Mouse (Mus musculus): ENCODE data around the gene Nploc4. TPM values are rescaled to one million over a fixed set of nuclear protein-coding genes. Genes with fewer than 3 reads are reported as not detected.
A peak's percentile ranks its signal among the peaks of the same experiment; 100 is the strongest.

Nploc4 gene
- polyA plus RNA-seq, 1 experiment, result 61.8 TPM

GRCm38 (mm10) chr11:120377337-120377736, 60.2 kb downstream of the Nploc4 start:
- Histone ChIP-seq H3ac (ENCODE audit: control insufficient read depth, insufficient read length, low read depth) (peak overlapping the region; percentile 53), H3K79me3 (ENCODE audit: low read depth) (peaks cover 4% of the 10 kb centered on the region), H3K36me3 (ENCODE audit: control insufficient read depth, insufficient read depth) (peaks cover 58% of the 10 kb centered on the region), H3K27me3 (ENCODE audit: control insufficient read depth, insufficient read depth, insufficient read length) (no peaks in the 10 kb centered on the region), H3K79me2 (ENCODE audit: control insufficient read depth, insufficient read depth) (peaks cover 20% of the 10 kb centered on the region), H3K4me3 (ENCODE audit: insufficient read depth, poor library complexity, severe bottlenecking) (no peak overlapping the region)
- TF ChIP-seq MYOD1 (IDR thresholded peaks at IDR 0.05; ENCODE audit: control insufficient read depth, insufficient read length, low read depth) (no peak), MYOG (IDR thresholded peaks at IDR 0.05; ENCODE audit: control insufficient read depth, extremely low read depth, insufficient read length) (no peak), MAX (IDR thresholded peaks at IDR 0.05) (no peak)

GRCm38 (mm10) chr11:120376302-120377160, 61.0 kb downstream of the Nploc4 start:
- H3K79me3 ChIP-seq (ENCODE audit: low read depth), result peaks cover 4% of the 10 kb centered on the region
- H3K36me3 ChIP-seq (ENCODE audit: control insufficient read depth, insufficient read depth), result peaks cover 57% of the 10 kb centered on the region
- H3ac ChIP-seq (ENCODE audit: control insufficient read depth, insufficient read length, low read depth), result peak overlapping the region; percentile 14
- no peak overlapping the region for H3K4me3 ChIP-seq (ENCODE audit: insufficient read depth, poor library complexity, severe bottlenecking)
- TF ChIP-seq FOSL1 (IDR thresholded peaks at IDR 0.05; ENCODE audit: insufficient read depth, low read length, poor library complexity, severe bottlenecking) (no peak), CTCF (IDR thresholded peaks at IDR 0.05; ENCODE audit: control insufficient read depth, insufficient read depth, insufficient read length) (no peak), MAX (IDR thresholded peaks at IDR 0.05) (no peak), MYOG (IDR thresholded peaks at IDR 0.05; ENCODE audit: control insufficient read depth, extremely low read depth, insufficient read length) (no peak), MYOD1 (IDR thresholded peaks at IDR 0.05; ENCODE audit: control insufficient read depth, insufficient read length, low read depth) (no peak), USF1 (IDR thresholded peaks at IDR 0.05; ENCODE audit: low read depth) (no peak), CEBPB (IDR thresholded peaks at IDR 0.05; ENCODE audit: low read depth) (no peak)
- H3K27me3 ChIP-seq (ENCODE audit: control insufficient read depth, insufficient read depth, insufficient read length), result no peaks in the 10 kb centered on the region
- peaks cover 20% of the 10 kb centered on the region for H3K79me2 ChIP-seq (ENCODE audit: control insufficient read depth, insufficient read depth)

- Histone ChIP-seq H3K36me3 (ENCODE audit: control insufficient read depth, insufficient read depth) (peaks cover 45% of the 10 kb centered on the region), H3K27me3 (ENCODE audit: control insufficient read depth, insufficient read depth, insufficient read length) (no peaks in the 10 kb centered on the region)
- TF ChIP-seq FOSL1 (IDR thresholded peaks at IDR 0.05; ENCODE audit: insufficient read depth, low read length, poor library complexity, severe bottlenecking) (no peak), USF1 (IDR thresholded peaks at IDR 0.05; ENCODE audit: low read depth) (no peak), CEBPB (IDR thresholded peaks at IDR 0.05; ENCODE audit: low read depth) (no peak), MYOG (IDR thresholded peaks at IDR 0.05; ENCODE audit: control insufficient read depth, extremely low read depth, insufficient read length) (no peak), CTCF (IDR thresholded peaks at IDR 0.05; ENCODE audit: control insufficient read depth, insufficient read depth, insufficient read length) (no peak), MYOD1 (IDR thresholded peaks at IDR 0.05; ENCODE audit: control insufficient read depth, insufficient read length, low read depth) (no peak), MAX (IDR thresholded peaks at IDR 0.05) (no peak)
These were observed 62.2 kb downstream of the Nploc4 start for GRCm38 (mm10) chr11:120375324-120375723.

GRCm38 (mm10) chr11:120373820-120374586, 63.5 kb downstream of the Nploc4 start:
- Histone ChIP-seq H3K36me3 (ENCODE audit: control insufficient read depth, insufficient read depth) (peaks cover 44% of the 10 kb centered on the region), H3K4me3 (ENCODE audit: insufficient read depth, poor library complexity, severe bottlenecking) (no peak overlapping the region), H3K79me3 (ENCODE audit: low read depth) (peaks cover 4% of the 10 kb centered on the region), H3K79me2 (ENCODE audit: control insufficient read depth, insufficient read depth) (peaks cover 20% of the 10 kb centered on the region), H3K27me3 (ENCODE audit: control insufficient read depth, insufficient read depth, insufficient read length) (no peaks in the 10 kb centered on the region), H3ac (ENCODE audit: control insufficient read depth, insufficient read length, low read depth) (no peak overlapping the region)
- no peak for TF ChIP-seq MYOD1 (IDR thresholded peaks at IDR 0.05; ENCODE audit: control insufficient read depth, insufficient read length, low read depth)
- TF ChIP-seq CTCF (IDR thresholded peaks at IDR 0.05; ENCODE audit: control insufficient read depth, insufficient read depth, insufficient read length), result no peak
- TF ChIP-seq FOSL1 (IDR thresholded peaks at IDR 0.05; ENCODE audit: insufficient read depth, low read length, poor library complexity, severe bottlenecking), result no peak
- no peak for TF ChIP-seq MAX (IDR thresholded peaks at IDR 0.05)
- no peak for TF ChIP-seq CEBPB (IDR thresholded peaks at IDR 0.05; ENCODE audit: low read depth)

More at GRCm38 (mm10) chr11:120375324-120375723, 62.2 kb downstream of the Nploc4 start:
- H3K4me3 ChIP-seq (ENCODE audit: insufficient read depth, poor library complexity, severe bottlenecking), result no peak overlapping the region
- peaks cover 4% of the 10 kb centered on the region for H3K79me3 ChIP-seq (ENCODE audit: low read depth)
- peaks cover 20% of the 10 kb centered on the region for H3K79me2 ChIP-seq (ENCODE audit: control insufficient read depth, insufficient read depth)
- H3ac ChIP-seq (ENCODE audit: control insufficient read depth, insufficient read length, low read depth), result no peak overlapping the region

DNA sequence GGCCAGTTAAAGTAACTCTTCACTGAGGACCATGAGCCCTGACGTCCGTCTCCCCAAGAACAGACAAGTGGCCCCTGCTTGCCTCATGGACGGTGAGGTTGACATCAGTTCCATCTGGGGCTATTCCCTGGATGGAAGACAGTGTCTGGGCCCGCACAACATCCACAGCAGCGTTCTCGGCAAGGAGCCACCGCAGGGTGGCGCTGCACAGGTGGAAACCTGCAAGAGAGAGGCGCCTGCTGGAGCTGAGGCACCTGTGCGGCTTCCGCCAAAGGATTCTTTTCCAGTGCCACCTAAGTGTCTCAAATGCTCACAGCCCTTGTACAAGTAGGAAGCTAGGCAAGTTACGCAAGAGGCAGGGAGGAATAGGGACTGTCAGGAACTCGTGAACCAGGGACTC, 64.5 kb downstream of the Nploc4 start:
- TF ChIP-seq MYOG (IDR thresholded peaks at IDR 0.05; ENCODE audit: control insufficient read depth, extremely low read depth, insufficient read length), result no peak
- peak; percentile 34 for TF ChIP-seq CEBPB (IDR thresholded peaks at IDR 0.05; ENCODE audit: low read depth)
- H3K4me3 ChIP-seq (ENCODE audit: insufficient read depth, poor library complexity, severe bottlenecking), result no peak overlapping the region
- H3ac ChIP-seq (ENCODE audit: control insufficient read depth, insufficient read length, low read depth), result no peak overlapping the region
- peaks cover 18% of the 10 kb centered on the region for H3K79me2 ChIP-seq (ENCODE audit: control insufficient read depth, insufficient read depth)
- no peaks in the 10 kb centered on the region for H3K27me3 ChIP-seq (ENCODE audit: control insufficient read depth, insufficient read depth, insufficient read length)
- peaks cover 44% of the 10 kb centered on the region for H3K36me3 ChIP-seq (ENCODE audit: control insufficient read depth, insufficient read depth)
- H3K79me3 ChIP-seq (ENCODE audit: low read depth), result peaks cover 2% of the 10 kb centered on the region

Data from C2C12 (cell line).